Mouse (Mus musculus) CH12.LX (cell line): Measurements from ENCODE around the gene Kpna2. TPM values are rescaled to one million over a fixed set of nuclear protein-coding genes. Genes with fewer than 3 reads are reported as not detected.
"Not testable (repeated sequence)": the region's sequence is repeated elsewhere in the genome, so short reads cannot be mapped to it uniquely, and the experiment has no call there.

Source experiments
- DNase-seq: peaks from one replicate; pipeline ENCODE4 v3.0.0-alpha.2; 2013; ENCODE audit errors: extremely low read depth
- H3K27ac ChIP-seq: 2 replicates; pipeline ENCODE4 v1.5.1; 2012; ENCODE audit warnings: low read depth, mild to moderate bottlenecking, control low read depth, moderate library complexity; ENCODE audit not compliant: insufficient read depth
- H3K27me3 ChIP-seq: replicated peaks from 2 replicates; pipeline ENCODE3; 2012; ENCODE audit warnings: inconsistent platforms
- H3K36me3 ChIP-seq, 2 experiments: replicated peaks in 1 of 2; 2 replicates each; pipeline versions ENCODE3 to v1.6.1; 2012; ENCODE audit warnings: inconsistent platforms in 1 of 2, low read length in 1 of 2, mild to moderate bottlenecking in 1 of 2, mixed read lengths in 1 of 2, moderate library complexity in 1 of 2; ENCODE audit not compliant: control insufficient read depth in 1 of 2, insufficient read depth in 1 of 2
- H3K4me1 ChIP-seq, 2 experiments: 2 replicates each; pipeline ENCODE4 v1.6.1; 2012; ENCODE audit warnings: inconsistent platforms in 1 of 2, moderate library complexity in 1 of 2; ENCODE audit not compliant: insufficient read depth in 2 of 2, control insufficient read depth in 1 of 2
- H3K4me2 ChIP-seq: 2 replicates; pipeline ENCODE4 v1.6.1; 2012; ENCODE audit warnings: low read depth, mild to moderate bottlenecking, control low read depth; ENCODE audit not compliant: poor library complexity, insufficient read depth, severe bottlenecking
- H3K4me3 ChIP-seq, 3 experiments: fragments of 150-350 bp in 1 of 3; sonication (generic) in 1 of 3; replicated peaks in 1 of 3; 2 replicates each; pipeline versions ENCODE3 to v1.5.1; 2011 to 2012; ENCODE audit warnings: low read depth in 2 of 3, low read length in 2 of 3, mild to moderate bottlenecking in 2 of 3, moderate library complexity in 2 of 3, control low read depth in 1 of 3, improper control_type of control experiment in 1 of 3, inconsistent platforms in 1 of 3, mixed read lengths in 1 of 3; ENCODE audit not compliant: poor library complexity in 1 of 3
- H3K79me2 ChIP-seq: replicated peaks from 2 replicates; pipeline ENCODE4 v1.6.1; 2012; ENCODE audit warnings: mild to moderate bottlenecking, moderate library complexity; ENCODE audit not compliant: control insufficient read depth, poor library complexity, insufficient read depth, severe bottlenecking; ENCODE audit errors: extremely low read depth
- H3K9ac ChIP-seq: 2 replicates; pipeline ENCODE4 v1.6.1; 2012; ENCODE audit warnings: low read depth, mild to moderate bottlenecking, control low read depth, moderate library complexity; ENCODE audit not compliant: insufficient read depth
- H3K9me3 ChIP-seq: replicated peaks from 2 replicates; pipeline ENCODE3; 2012; ENCODE audit warnings: low read length, inconsistent platforms, mixed read lengths
- CHD1 ChIP-seq: IDR thresholded peaks from 2 replicates; pipeline ENCODE4 v1.6.1; 2012; ENCODE audit warnings: low read depth, low read length, improper control_type of control experiment, inconsistent platforms
- E2F4 ChIP-seq: IDR thresholded peaks from 2 replicates; pipeline ENCODE4 v1.6.1; 2011; ENCODE audit warnings: low read depth, low read length, improper control_type of control experiment; ENCODE audit not compliant: insufficient replicate concordance
- MAFK ChIP-seq: IDR thresholded peaks from 2 replicates; pipeline ENCODE4 v1.6.1; 2011; ENCODE audit warnings: low read length, improper control_type of control experiment; ENCODE audit not compliant: insufficient replicate concordance
- NELFE ChIP-seq: IDR thresholded peaks from 2 replicates; pipeline ENCODE4 v1.6.1; 2011; ENCODE audit warnings: low read depth, low read length, improper control_type of control experiment
- SIN3A ChIP-seq: IDR thresholded peaks from 2 replicates; pipeline ENCODE4 v1.6.1; 2012; ENCODE audit warnings: low read length, improper control_type of control experiment, inconsistent platforms
- SMC3 ChIP-seq: IDR thresholded peaks from 2 replicates; pipeline ENCODE4 v1.6.1; 2011; ENCODE audit warnings: low read depth, low read length, improper control_type of control experiment
- UBTF ChIP-seq: IDR thresholded peaks from 2 replicates; pipeline ENCODE4 v1.6.1; 2012; ENCODE audit warnings: low read depth, mild to moderate bottlenecking, inconsistent platforms, low read length, improper control_type of control experiment, moderate library complexity
- USF2 ChIP-seq: conservative IDR thresholded peaks from 2 replicates; pipeline ENCODE4 v1.6.1; 2011; ENCODE audit warnings: low read depth, low read length, improper control_type of control experiment
- dilution Hi-C: fragments of 300-500 bp; cut with MboI; formaldehyde crosslinking; loops from 2 replicates; pipeline ENCODE4 v1.14.3; 2020; ENCODE audit warnings: low sequenced_read_pairs; ENCODE audit not compliant: extremely low pct_unique_long_range_greater_than_20kb, extremely low pct_ligation_motif_present
- in situ Hi-C: fragments of 300-500 bp; cut with MboI; formaldehyde crosslinking; loops from 3 replicates; pipeline ENCODE4 v1.14.3; 2019; ENCODE audit warnings: low sequenced_read_pairs, low pct_ligation_motif_present, low pct_unique_long_range_greater_than_20kb, mixed read lengths
- polyA plus RNA-seq: library from polyadenylated mRNA; unstranded; fragments of >175 nt; gene quantifications from 2 replicates; pipeline ENCODE4 v1.2.1, GENCODE M21; 2012; ENCODE audit warnings: low read depth; ENCODE audit not compliant: insufficient read length
- total RNA-seq, 2 experiments: library from RNA; depleted of rRNA; stranded (reverse); fragments of 300-350 nt in 1 of 2; fragments of >200 nt in 1 of 2; gene quantifications; 2 replicates each; pipeline ENCODE4 v1.2.3; 2012 to 2014

The Kpna2 gene
- total and polyA plus RNA-seq, 3 experiments, result 327 to 759 (median 582) TPM

DNA sequence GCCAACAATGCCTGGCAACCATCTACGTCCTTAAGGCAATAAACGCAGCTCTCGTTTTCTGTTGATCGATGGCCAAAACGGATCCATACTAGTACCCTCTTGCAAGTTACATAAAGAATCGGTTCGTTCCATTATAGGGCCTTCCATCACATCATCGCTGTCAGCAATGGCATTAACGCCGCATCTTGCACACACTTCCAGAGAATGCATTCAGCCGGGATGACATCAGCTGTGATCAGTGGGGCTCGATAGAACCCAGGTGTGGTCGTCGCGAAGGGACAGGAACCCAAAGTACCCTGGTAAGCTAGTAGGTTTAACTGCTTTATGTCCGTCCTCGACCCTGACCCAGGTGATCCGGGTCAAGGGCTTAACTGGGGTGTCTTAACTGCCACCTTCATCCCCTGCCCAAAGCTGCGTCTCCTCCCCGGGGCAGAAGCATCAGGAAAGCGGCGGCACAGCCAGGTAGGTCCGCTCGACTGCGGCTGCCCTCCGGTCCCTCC is 640 bp downstream of the Kpna2 start:
- peak; percentile 49 for DNase-seq
- peak overlapping the region; percentile 74 for H3K9ac ChIP-seq
- TF ChIP-seq UBTF (no peak; the same call in 1 of the 2 replicates), NELFE (no peak; the same call in 1 of the 2 replicates), SMC3 (no peak), USF2 (no peak), SIN3A (peak; percentile 41; the same call in 1 of the 2 replicates), MAFK (no peak), E2F4 (no peak)
- TF ChIP-seq, all 38 proteins: peak for 1
- Histone ChIP-seq H3K4me2 (peak overlapping the region; percentile 93), H3K36me3 (peaks cover 32 to 37% of the 10 kb centered on the region in 2 experiments), H3K27me3 (no peaks in the 10 kb centered on the region), H3K4me3 (peak overlapping the region; percentile 74 to 96 (median 88)), H3K4me1 (peaks cover 11 to 45% of the 10 kb centered on the region in 2 experiments), H3K79me2 (peaks cover 54% of the 10 kb centered on the region), H3K27ac (peak overlapping the region; percentile 79), H3K9me3 (no peaks in the 10 kb centered on the region)
- in situ Hi-C loops (no loop called here), dilution Hi-C loops (no loop called here)

DNA sequence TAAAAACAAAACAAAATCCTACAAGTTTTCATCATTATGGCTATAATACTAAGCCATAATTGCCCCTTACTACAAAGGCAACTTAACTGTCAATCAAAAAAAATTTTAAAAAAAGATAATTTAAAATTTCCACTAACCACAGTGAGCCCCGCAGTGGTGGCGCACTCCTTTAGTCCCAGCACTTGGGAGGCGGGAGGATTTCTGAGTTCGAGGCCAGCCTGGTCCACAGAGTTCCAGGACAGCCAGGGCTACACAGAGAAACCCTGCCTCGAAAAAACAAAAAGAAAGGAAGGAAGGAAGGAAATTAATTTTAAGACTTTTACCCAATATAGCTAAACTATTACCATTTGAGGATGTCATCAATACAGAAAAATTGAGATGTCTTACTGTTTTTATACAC is 1.4 kb downstream of the Kpna2 start:
- Histone ChIP-seq H3K27me3 (no peaks in the 10 kb centered on the region), H3K9ac (peak overlapping the region; percentile 74), H3K4me1 (peaks cover 11 to 51% of the 10 kb centered on the region in 2 experiments), H3K4me3 (peak overlapping the region; percentile 74 to 96 (median 88)), H3K4me2 (peak overlapping the region; percentile 93), H3K36me3 (peaks cover 36 to 43% of the 10 kb centered on the region in 2 experiments), H3K9me3 (no peaks in the 10 kb centered on the region), H3K79me2 (peaks cover 59% of the 10 kb centered on the region), H3K27ac (no peak overlapping the region)
- TF ChIP-seq UBTF, result no peak
- TF ChIP-seq CHD1, result peak; percentile 58
- no peak for DNase-seq
- dilution Hi-C loops (no loop called here), in situ Hi-C loops (no loop called here)

DNA sequence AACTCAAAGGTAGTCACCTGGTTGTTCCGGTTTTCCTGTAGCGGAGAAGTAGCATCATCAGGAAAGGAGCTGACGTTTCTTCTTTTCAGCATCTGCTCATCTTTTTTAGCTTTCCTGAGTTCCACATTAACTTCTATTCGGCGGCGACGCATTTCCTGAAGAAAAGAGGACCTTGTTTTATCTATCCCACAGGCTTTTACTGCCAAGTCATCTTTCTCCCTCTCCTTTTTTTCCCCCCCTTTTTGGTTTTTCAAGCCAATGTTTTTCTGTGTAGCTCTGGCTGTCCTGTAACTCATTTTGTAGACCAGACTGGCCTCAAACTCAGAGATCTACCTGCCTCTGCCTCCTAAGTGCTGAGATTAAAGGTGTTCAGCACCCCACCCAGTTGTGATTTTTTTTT is 2.8 kb downstream of the Kpna2 start:
- dilution Hi-C loops, H3K27ac ChIP-seq, H3K9me3 ChIP-seq, in situ Hi-C loops, H3K27me3 ChIP-seq, DNase-seq: not testable (repeated sequence)
- peaks cover 11 to 48% of the 10 kb centered on the region in 2 experiments for H3K4me1 ChIP-seq
- H3K36me3 ChIP-seq, result peaks cover 47 to 54% of the 10 kb centered on the region in 2 experiments
- peak overlapping the region; percentile 74 for H3K9ac ChIP-seq
- peak overlapping the region; percentile 93 for H3K4me2 ChIP-seq
- peaks cover 66% of the 10 kb centered on the region for H3K79me2 ChIP-seq
- H3K4me3 ChIP-seq, result peak overlapping the region in 1 of 3 experiments; percentile 74
